Mouse (Mus musculus): Measurements from ENCODE around the gene Mvd. TPM values are rescaled to one million over a fixed set of nuclear protein-coding genes. Genes with fewer than 3 reads are reported as not detected.

Gene Mvd
- total RNA-seq, 2 experiments from 2014 or later = 16.7 to 17.6 TPM

DNA sequence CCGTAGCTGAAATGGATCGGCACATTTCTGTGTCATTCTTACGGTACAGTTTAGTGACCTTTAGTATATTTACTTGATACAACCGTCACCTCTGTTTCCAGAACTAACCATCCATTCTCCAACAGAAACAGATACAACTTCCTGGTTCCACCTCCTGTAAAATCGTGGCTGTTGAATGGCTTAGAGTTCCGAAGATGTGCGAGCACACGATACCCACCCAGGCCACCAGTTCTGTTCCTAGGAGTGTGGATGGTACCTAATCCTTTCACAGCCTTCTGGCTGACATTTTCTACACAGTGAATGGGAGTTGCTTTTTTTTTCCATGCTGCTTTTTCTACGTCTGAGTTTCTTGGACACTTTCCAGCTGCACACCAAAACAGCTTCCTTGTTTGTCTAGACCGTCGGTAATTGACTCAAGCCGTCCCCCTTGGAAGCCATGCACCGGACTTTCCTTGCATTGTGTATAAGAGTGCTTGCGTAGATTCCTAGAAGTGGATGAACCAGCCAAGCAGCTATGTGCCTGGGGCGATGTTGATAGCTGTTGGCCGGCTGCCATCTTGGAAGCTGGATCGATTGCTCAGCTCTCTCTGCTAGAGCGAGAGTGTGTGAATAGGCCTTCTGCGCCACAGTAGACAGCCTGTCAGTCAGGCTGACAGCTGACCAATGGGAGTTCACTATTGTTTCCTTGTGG lies 981 bp upstream of the Mvd start:
- no peak for TF ChIP-seq CTCF (conservative IDR thresholded peaks at IDR 0.05)
- peak overlapping the region; percentile 96 for H3K27ac ChIP-seq
- peak overlapping the region; percentile 75 for H3K4me3 ChIP-seq
- DNase-seq (ENCODE audit: low spot score in 2 of 2) = peak; percentile 81 to 91

DNA sequence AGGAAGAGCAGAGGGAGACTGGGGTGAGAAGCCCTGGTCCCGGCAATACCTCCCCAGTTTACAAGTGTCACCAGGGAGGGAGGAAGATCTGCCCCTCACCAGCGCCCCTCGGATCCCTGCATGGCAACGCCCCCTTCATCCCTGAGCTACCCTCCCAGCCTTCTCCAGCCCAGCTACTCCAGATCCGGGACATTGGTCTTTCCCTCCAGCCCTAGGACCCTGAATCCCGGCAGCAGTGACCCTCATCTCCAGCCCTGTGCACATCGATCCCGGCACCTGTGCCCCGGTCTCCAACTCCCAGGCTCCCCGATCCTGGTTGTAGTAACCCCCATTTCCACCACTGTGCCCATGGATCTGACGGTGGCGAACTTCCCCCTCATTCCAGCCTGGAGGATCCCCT lies 441 bp downstream of the Mvd start:
- no peak for TF ChIP-seq CTCF (conservative IDR thresholded peaks at IDR 0.05)
- peak overlapping the region; percentile 96 for H3K27ac ChIP-seq

DNA sequence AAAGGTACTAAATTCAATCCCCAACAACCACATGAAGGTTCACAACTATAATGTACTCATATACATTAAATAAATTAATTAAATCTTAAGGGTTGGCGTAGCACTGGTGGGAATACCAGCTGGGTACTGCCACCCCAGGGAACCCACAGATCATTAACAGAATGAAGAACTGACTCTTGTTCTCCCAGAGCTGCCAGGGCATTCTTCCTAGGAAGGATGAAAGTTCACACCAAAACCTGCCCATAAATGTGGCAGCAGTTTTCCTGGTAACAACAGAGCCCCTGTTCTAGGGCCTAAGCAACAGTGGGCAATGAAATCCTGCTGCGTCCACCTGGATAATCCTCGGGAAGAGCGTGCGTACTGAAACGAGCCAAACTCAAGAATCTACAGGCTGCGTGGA lies 866 bp downstream of the Mvd start:
- no peak for TF ChIP-seq CTCF (conservative IDR thresholded peaks at IDR 0.05)
- Histone ChIP-seq H3K4me3 (peak overlapping the region; percentile 75), H3K27ac (no peak overlapping the region; the same call in 1 of the 2 replicates)
- DNase-seq (ENCODE audit: low spot score in 2 of 2) = no peak

More for the DNA sequence above, 441 bp downstream of the Mvd start:
- H3K4me3 ChIP-seq = peak overlapping the region; percentile 75
- no peak for DNase-seq (ENCODE audit: low spot score in 2 of 2)

DNA sequence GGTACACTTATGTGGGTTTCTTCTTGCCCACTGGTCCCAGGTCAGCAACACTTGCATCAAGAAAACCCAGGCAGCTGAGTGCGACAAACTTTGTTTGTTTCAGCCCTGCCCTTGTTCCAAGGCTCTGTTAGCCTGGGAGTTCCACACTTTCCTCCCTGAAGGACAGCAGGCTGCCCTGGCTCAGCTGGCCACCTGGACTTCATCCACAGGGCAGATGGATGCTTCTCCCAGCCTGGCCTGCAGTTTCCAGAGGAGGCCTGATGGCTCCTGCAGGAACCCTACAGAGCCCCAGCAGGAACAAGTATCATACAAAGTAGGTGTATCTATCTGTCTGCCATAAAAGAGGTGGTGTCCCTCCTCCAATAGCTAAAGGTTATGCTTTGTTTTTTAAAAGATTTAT lies 1.9 kb downstream of the Mvd start:
- H3K4me3 ChIP-seq = no peak overlapping the region
- DNase-seq (ENCODE audit: low spot score in 2 of 2) = no peak
- H3K27ac ChIP-seq = no peak overlapping the region
- TF ChIP-seq CTCF (conservative IDR thresholded peaks at IDR 0.05) = no peak

DNA sequence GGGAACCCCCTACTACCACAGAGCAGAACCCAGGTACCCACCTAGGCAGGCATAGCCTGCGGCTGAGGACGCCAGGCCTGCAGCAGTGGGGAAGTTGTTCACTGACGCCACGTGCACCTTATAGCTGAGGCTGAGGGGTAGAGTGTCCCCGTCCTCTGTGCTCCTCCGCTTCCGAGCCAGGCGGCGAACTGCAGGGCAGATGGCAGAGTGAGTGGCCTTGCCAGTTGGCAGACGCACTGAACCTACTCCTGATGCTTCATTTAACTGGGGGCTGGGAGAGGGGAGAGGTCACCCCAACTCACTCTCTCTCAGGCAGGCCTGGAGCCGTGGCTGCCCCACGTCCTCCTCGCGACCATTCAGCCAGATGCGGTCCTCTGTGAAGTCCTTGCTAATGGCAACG lies 3.9 kb downstream of the Mvd start:
- DNase-seq (ENCODE audit: low spot score in 2 of 2) = no peak
- no peak for TF ChIP-seq CTCF (conservative IDR thresholded peaks at IDR 0.05)
- H3K4me3 ChIP-seq = no peak overlapping the region
- H3K27ac ChIP-seq = no peak overlapping the region

DNA sequence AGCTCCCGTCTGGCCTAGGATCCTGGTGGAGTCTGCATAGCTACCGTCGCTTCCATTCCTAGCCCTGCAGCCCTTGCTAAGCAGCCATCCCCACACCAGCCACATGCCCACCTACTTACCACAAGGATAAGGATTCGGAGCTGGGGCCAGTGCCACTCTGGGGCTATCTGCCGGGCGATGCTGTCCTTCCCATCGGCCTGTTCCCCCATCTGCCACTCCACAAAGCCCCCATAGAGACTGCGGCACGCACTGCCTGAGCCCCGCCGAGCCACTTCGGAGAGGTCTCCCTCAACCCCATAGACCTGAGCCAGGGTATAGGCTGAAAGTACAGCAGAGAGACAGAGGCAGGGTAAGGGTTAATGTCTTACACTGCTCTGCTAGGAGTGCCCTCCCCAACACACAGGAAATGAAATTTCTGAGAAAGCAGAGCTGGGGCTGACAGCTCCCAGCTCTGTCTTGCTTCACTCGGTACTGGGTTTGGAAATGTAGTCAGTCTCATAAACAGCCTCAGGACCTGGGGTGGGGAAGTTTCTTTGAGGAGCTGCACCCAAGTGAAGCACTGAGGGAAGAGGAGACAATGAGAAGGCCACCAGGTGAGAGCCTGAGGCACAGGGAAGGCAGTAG lies 5.4 kb downstream of the Mvd start:
- H3K27ac ChIP-seq = no peak overlapping the region
- TF ChIP-seq CTCF (conservative IDR thresholded peaks at IDR 0.05) = no peak

DNA sequence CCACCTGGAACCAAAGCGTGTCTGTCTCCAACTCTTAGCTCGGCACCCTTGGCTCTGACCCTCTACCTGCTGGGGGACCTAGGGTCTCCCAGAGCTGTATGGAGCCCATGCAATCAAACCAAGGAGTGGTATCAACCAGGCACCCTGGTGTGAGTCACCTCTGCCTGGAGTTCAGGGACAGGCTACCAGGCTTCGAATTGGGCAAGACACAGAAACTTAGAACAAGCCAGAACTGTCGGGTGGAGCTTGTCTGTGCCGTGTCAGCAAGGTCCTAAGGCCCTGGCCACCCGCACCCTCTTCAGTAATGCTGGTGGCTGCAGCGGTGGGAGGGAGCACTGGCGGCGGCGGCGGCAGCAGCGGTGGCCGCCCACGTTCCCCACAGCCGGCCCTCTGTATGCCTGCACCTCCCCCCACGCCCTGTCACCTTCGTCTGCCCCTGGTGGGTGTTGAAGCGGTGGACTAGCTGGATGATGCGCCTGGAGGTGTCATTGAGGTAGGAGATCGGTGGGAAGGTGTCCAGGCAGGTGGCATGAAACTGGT lies 6.6 kb downstream of the Mvd start:
- no peak for DNase-seq (ENCODE audit: low spot score in 2 of 2)
- no peak for TF ChIP-seq CTCF (conservative IDR thresholded peaks at IDR 0.05)
- no peak overlapping the region for H3K27ac ChIP-seq
- H3K4me3 ChIP-seq = no peak overlapping the region

More for the DNA sequence above, 5.4 kb downstream of the Mvd start:
- H3K4me3 ChIP-seq = no peak overlapping the region
- no peak for DNase-seq (ENCODE audit: low spot score in 2 of 2)

DNA sequence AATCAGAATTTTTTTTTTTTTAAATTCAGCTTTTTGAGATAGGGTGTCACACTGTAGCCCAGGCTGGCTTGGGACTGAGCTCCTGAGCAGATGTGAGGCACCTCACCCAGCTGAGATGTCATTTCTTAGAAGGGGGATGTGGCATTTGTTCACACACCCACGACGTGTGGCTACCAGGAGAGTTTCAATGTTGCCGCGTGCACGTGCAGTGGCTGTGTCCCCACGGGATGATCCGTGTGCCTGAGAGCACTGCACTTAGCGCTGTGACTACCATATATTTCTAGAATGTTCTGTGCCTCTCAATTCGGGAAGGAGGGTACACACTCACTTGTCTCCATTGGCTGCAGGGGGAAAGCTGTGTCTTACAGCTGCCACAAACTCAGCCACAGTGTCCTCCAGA lies 7.1 kb downstream of the Mvd start:
- no peak for TF ChIP-seq CTCF (conservative IDR thresholded peaks at IDR 0.05)
- DNase-seq (ENCODE audit: low spot score in 2 of 2) = no peak
- no peak overlapping the region for H3K4me3 ChIP-seq
- H3K27ac ChIP-seq = no peak overlapping the region

DNA sequence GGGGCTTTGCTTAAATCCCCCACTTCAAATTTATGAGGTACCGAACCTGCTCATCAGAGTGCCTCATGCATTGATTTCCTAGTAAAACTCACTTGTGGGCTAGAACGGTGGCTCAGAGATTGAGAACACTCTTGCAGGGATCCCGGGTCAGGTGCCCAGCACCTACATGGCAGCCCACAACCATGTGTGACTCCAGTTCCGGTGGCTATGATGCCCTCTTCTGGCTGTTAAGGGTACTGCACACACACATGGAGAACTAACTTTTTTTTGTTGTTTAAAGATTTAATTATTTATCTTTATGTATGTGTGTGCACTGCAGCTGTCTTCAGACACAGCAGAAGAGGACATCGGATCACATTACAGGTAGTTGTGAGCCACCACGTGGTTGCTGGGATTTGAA lies 7.8 kb downstream of the Mvd start:
- DNase-seq (ENCODE audit: low spot score in 2 of 2) = no peak
- H3K4me3 ChIP-seq = no peak overlapping the region
- H3K27ac ChIP-seq = no peak overlapping the region
- TF ChIP-seq CTCF (conservative IDR thresholded peaks at IDR 0.05) = peak; percentile 70

DNA sequence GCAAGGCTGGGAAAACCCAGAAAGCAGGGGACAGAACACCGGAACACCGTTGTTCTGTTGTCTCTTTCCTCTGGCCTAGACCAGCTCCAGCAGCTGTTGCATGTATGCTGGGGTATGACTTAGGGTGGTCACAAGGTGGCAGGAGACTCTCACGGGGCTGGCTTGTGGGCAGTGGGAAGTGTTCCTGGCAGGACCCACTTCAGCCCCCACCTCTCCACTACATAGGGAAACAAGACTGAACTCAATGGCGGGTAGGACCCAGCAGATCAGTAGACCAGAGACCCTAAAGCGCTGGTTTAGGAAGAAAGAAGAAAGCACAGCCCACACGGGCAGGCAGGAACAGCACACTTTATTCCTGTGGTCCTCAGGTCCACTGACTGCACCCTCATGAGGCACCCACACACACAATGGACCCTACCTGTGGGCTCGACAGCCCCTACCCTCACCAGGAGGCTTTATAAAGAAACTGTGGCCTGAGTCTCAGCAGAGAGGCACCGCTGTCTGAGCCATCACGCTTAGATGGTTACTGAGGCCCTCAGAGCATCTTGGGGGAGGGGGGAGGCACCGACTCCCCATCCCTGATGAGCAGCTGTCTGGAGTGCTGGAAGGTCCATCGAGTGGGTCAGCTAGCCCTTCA lies 9.8 kb downstream of the Mvd start:
- no peak for DNase-seq (ENCODE audit: low spot score in 2 of 2)

DNA sequence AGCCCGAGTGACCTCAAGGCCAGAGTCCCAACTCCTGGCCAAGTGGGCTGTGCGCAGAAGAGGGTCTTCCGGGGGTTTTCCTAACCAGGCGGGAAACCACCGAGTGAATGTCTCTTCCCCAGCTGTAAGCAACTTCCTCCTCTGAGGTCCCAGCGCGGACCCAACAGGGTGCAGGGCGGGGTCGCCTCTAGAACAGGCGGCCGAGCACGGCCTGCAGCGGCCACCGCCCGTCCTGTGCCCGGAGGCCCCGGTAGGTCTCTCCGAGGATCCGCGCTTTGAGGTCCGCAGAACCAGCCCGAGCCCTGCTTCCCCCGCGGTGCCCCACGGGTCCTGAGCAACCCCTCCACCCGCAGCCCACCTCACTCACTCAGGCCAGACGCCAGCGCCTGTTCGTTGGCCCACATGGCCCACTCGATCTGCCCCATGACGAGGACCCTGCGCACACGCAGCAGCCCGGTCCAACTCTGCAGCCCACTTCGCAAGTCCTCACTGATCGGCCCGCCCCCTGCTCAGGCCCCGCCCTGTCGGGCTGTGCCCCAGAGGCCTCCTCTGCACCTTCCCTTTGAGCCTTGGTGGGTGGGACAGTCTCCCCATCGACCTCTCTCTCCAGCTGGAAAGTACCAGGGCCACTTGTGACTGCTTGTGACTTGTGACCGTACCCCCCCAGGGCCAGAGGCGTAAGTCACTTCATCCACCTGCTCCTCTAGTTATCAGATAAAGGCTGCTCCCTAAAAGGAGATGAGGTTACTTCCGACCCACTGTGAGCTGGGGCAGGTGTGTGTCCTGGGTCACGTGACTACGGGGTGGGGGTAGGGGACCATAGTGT lies 10.6 kb downstream of the Mvd start, which contains the start of gene Cyba:
Gene Cyba (minus strand): TSS at position 488 of the 826 bp plus-strand sequence.
- Histone ChIP-seq H3K27ac (peak within 1 kb of the TSS; percentile 58), H3K4me3 (peak within 1 kb of the TSS; percentile 50)
- no peak for TF ChIP-seq CTCF (conservative IDR thresholded peaks at IDR 0.05)
- DNase-seq (ENCODE audit: low spot score in 2 of 2) = no peak

More for the DNA sequence above, 9.8 kb downstream of the Mvd start:
- Histone ChIP-seq H3K27ac (no peak overlapping the region), H3K4me3 (no peak overlapping the region)
- TF ChIP-seq CTCF (conservative IDR thresholded peaks at IDR 0.05) = peak; percentile 39; the same call in 1 of the 2 replicates

DNA sequence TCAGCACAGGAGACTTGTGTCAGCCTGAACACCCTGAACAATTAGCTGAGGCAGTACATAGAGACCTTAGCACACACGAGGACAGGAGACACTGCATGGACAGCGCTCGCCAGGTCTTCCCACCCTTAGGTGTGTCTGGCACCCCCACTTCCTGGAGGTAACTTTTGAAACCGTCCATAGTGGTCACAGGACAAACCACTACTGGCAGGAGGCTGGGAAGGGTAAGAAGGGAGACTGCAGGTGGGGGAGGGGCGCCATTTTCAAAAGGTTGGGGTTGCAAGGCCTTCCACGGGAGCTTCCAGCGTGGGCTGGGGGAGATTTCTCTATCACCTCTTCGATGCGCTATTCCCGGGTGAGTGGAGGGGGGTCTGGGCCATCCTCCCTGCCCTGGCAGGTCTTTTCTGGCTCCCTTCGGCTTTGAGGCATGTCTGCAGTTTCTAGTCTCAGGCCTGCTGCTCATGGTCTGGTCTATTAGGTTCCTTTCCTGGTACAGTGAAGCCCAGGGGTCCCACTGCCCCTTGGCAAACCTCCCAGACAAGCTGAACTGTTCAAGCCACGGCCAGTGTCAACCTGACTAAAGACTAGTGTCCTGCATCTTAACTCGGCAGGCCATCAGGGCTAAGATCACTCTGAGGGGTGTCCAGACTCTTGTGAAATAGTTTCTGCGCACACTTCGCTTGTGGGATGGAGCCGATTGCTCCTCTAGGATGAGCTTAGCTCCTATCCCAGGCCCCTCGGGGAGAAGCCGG lies 11.4 kb downstream of the Mvd start:
- peak overlapping the region; percentile 50 for H3K4me3 ChIP-seq
- no peak for DNase-seq (ENCODE audit: low spot score in 2 of 2)
- peak overlapping the region; percentile 58 for H3K27ac ChIP-seq
- no peak for TF ChIP-seq CTCF (conservative IDR thresholded peaks at IDR 0.05)

Measured in layer of hippocampus, adult 2 months (tissue).